Mouse (Mus musculus): ENCODE data around the gene Gabarap. TPM values are rescaled to one million over a fixed set of nuclear protein-coding genes. Genes with fewer than 3 reads are reported as not detected.

Gene Gabarap
- polyA plus RNA-seq, 1 experiment = 826 TPM

DNA sequence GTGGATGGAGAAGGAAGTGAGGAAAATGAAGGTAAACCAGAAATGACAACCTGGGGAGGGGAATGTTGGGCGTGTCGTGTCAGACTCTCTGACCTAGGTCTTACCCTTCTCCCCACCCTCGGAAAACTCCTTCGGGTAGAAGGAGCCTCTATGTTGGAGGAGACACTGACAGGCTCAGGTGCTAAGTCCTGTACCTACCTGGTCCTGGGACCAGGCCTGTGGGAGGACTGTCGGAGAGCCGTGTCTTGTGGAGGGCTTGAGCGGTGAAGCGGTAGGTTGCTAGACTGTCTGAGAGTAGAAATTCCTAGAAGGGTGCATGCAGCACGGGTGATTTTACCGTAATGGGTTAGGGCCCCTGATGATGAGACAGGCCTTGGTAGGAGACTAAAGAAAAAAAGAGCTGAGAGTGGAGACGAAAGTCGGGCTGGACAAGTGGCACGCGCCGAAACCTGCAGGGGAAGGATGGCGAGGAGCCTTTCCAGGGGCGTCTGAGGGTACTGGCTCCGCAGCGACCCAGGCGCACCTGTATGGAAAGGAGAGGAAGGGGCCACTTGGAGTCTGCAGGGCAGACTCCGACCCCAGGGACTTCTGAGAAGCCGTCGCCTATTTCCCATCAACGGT is 26.2 kb upstream of the Gabarap start, which contains the start of gene Cldn7:
Gene Cldn7, plus strand, starts transcription at position 130 of the 621 bp plus-strand sequence.
- H3K27ac ChIP-seq (ENCODE audit: control insufficient read depth, insufficient read depth, low read depth, low read length) = no peak within 1 kb of the TSS
- H3K27me3 ChIP-seq (ENCODE audit: control insufficient read depth, insufficient read depth, low read length) = no peaks in the 10 kb centered on the region
- H3K36me3 ChIP-seq (ENCODE audit: control insufficient read depth, insufficient read depth, low read length) = no peaks in the 10 kb centered on the region; the same call in 1 of the 2 replicates
- peaks cover 20% of the 10 kb centered on the region for H3K4me1 ChIP-seq (ENCODE audit: control insufficient read depth, insufficient read depth, low read length)
- peak within 1 kb of the TSS; percentile 33 for H3K4me3 ChIP-seq (ENCODE audit: control insufficient read depth, low read depth, low read length)
- TF ChIP-seq CTCF (IDR thresholded peaks at IDR 0.05; ENCODE audit: control insufficient read depth, insufficient read depth, insufficient replicate concordance, low read depth, low read length) = no peak

DNA sequence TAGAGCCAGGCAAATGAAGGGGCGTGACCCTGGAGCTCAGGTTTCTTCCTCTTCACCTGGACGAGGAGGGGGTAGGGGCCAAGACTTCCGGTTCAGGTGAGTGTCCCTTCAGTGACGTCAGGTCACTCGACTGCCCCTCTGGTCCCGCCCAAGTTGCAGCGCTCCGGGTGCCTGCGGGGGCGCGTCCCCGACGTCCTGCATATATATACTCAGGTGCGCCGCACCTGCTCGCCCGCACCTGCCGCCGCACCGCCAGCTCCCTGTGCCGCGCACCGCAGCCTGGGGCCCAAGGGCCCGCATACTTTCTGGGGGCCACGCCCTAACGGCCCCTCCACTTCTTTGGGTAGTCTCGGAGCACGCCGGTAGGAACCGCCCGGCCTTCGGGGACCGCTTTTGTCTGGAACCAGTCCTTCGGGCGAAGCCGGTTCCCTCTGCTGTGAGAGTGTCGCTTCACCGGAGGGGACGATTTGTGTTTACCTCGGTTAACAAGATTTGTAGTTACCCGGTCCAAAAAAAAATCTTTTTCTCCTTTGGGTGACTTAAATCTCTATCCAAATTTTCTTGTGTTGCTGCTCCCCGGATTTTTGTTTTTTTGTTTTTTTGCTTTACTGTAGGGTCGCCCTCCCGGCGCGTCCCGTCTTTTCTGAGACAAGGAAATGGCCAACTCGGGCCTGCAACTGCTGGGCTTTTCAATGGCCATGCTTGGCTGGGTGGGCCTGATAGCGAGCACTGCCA is 25.5 kb upstream of the Gabarap start:
- peak overlapping the region; percentile 34 for H3K4me3 ChIP-seq (ENCODE audit: control insufficient read depth, low read depth, low read length)
- H3K27ac ChIP-seq (ENCODE audit: control insufficient read depth, insufficient read depth, low read depth, low read length) = no peak overlapping the region
- H3K36me3 ChIP-seq (ENCODE audit: control insufficient read depth, insufficient read depth, low read length) = peaks cover under 1% of the 10 kb centered on the region; the same call in 1 of the 2 replicates
- TF ChIP-seq CTCF (IDR thresholded peaks at IDR 0.05; ENCODE audit: control insufficient read depth, insufficient read depth, insufficient replicate concordance, low read depth, low read length) (no peak), POLR2A (IDR thresholded peaks at IDR 0.05; ENCODE audit: control insufficient read depth, low read depth, low read length) (no peak)
- peaks cover 20% of the 10 kb centered on the region for H3K4me1 ChIP-seq (ENCODE audit: control insufficient read depth, insufficient read depth, low read length)
- H3K27me3 ChIP-seq (ENCODE audit: control insufficient read depth, insufficient read depth, low read length) = no peaks in the 10 kb centered on the region

DNA sequence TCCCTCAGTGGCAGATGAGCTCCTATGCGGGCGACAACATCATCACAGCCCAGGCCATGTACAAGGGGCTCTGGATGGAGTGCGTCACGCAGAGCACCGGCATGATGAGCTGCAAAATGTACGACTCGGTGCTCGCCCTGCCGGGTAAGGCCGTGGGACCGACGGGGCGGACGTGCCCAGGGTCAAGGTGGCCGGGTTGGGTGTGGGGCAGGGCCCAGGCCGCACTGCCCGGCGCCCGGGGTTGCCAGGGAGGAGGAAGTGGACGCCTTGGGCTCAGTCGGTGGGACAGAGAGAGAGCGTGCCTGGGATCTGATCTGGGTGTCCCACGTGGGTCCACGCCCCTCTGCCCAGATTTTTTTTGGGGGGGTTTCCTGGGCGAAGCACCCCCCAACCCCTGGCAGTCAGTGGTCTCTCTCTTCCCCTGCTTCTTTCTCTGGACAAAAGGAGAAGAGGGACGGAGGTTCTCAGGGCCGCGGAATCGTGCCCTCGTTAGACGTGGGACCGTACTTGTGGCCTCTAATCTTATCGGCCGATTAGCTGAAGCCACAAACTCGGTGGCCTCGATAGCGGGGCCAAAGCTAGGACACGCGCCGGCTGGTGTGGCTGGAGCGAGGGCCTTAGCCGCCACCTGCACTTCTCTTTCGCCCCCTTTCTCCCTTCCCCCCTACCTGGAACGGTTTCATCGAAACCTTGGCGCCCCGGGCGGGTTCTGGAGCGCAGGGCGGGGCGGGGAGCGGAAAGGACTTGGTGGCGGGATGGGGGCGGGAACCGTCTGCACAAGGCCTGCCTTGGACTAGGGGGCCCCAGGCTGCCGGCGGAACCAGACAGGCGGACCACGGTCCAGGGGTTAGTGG is 24.7 kb upstream of the Gabarap start:
- Histone ChIP-seq H3K36me3 (ENCODE audit: control insufficient read depth, insufficient read depth, low read length) (peaks cover 2% of the 10 kb centered on the region; the same call in 1 of the 2 replicates), H3K27me3 (ENCODE audit: control insufficient read depth, insufficient read depth, low read length) (no peaks in the 10 kb centered on the region), H3K27ac (ENCODE audit: control insufficient read depth, insufficient read depth, low read depth, low read length) (peak overlapping the region; percentile 35; the same call in 1 of the 2 replicates), H3K4me1 (ENCODE audit: control insufficient read depth, insufficient read depth, low read length) (peaks cover 20% of the 10 kb centered on the region), H3K4me3 (ENCODE audit: control insufficient read depth, low read depth, low read length) (peak overlapping the region; percentile 42)
- TF ChIP-seq CTCF (IDR thresholded peaks at IDR 0.05; ENCODE audit: control insufficient read depth, insufficient read depth, insufficient replicate concordance, low read depth, low read length) (no peak), POLR2A (IDR thresholded peaks at IDR 0.05; ENCODE audit: control insufficient read depth, low read depth, low read length) (no peak)

DNA sequence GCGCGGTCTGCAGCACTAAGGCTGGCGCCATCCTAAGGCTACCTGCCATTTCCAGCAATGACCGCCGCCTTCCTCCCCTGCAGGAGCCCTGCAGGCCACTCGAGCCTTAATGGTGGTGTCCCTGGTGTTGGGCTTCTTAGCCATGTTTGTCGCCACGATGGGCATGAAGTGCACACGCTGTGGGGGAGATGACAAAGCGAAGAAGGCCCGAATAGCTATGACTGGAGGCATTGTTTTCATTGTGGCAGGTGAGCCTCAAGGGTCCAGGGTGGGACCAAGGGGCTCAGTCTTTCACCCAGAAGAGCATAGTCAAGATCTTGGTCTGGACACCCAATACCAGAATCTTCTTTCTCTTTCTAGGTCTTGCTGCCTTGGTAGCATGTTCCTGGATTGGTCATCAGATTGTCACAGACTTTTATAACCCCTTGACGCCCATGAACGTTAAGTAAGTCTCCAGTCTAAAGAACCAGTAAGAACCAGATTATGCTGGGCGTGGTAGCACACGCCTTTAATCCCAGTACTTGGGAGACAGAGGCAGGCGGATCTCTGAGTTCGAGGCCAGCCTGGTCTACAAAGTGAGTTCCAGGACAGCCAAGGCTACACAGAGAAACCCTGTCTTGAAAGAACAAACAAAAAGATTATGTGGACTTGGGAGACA is 24.0 kb upstream of the Gabarap start:
- 0 out of 2 replicates have a peak overlapping the region, but pooled peaks have one; percentile 35 for H3K27ac ChIP-seq (ENCODE audit: control insufficient read depth, insufficient read depth, low read depth, low read length)

DNA sequence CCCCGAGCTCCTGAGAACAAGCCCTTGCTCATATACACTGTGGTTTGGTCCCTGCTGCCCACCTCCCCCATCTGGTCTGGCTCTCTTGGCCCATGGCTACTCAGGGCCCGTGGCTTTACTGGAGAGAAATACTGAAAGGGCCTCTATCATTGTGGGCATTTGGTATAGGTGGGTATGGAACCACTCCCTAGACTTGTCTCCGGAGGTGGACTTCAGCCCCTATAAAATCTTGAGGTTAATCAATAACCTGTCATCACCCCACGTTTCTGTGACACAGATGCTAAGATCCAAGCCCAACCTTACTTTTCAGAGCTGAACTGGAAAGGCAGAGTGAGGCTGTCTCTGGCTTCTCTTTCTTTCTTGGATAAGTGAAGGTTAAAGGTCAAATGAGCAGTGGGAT is 22.1 kb upstream of the Gabarap start:
- TF ChIP-seq POLR2A (IDR thresholded peaks at IDR 0.05; ENCODE audit: control insufficient read depth, low read depth, low read length) = no peak
- no peak for TF ChIP-seq CTCF (IDR thresholded peaks at IDR 0.05; ENCODE audit: control insufficient read depth, insufficient read depth, insufficient replicate concordance, low read depth, low read length)
- Histone ChIP-seq H3K36me3 (ENCODE audit: control insufficient read depth, insufficient read depth, low read length) (peaks cover 2% of the 10 kb centered on the region; the same call in 1 of the 2 replicates), H3K27me3 (ENCODE audit: control insufficient read depth, insufficient read depth, low read length) (no peaks in the 10 kb centered on the region), H3K4me1 (ENCODE audit: control insufficient read depth, insufficient read depth, low read length) (peaks cover 20% of the 10 kb centered on the region), H3K27ac (ENCODE audit: control insufficient read depth, insufficient read depth, low read depth, low read length) (no peak overlapping the region), H3K4me3 (ENCODE audit: control insufficient read depth, low read depth, low read length) (no peak overlapping the region)

More for the DNA sequence above, 24.0 kb upstream of the Gabarap start:
- Histone ChIP-seq H3K4me3 (ENCODE audit: control insufficient read depth, low read depth, low read length) (peak overlapping the region; percentile 42), H3K36me3 (ENCODE audit: control insufficient read depth, insufficient read depth, low read length) (peaks cover 2% of the 10 kb centered on the region; the same call in 1 of the 2 replicates), H3K27me3 (ENCODE audit: control insufficient read depth, insufficient read depth, low read length) (no peaks in the 10 kb centered on the region), H3K4me1 (ENCODE audit: control insufficient read depth, insufficient read depth, low read length) (peaks cover 20% of the 10 kb centered on the region)
- TF ChIP-seq POLR2A (IDR thresholded peaks at IDR 0.05; ENCODE audit: control insufficient read depth, low read depth, low read length) (no peak), CTCF (IDR thresholded peaks at IDR 0.05; ENCODE audit: control insufficient read depth, insufficient read depth, insufficient replicate concordance, low read depth, low read length) (no peak)

DNA sequence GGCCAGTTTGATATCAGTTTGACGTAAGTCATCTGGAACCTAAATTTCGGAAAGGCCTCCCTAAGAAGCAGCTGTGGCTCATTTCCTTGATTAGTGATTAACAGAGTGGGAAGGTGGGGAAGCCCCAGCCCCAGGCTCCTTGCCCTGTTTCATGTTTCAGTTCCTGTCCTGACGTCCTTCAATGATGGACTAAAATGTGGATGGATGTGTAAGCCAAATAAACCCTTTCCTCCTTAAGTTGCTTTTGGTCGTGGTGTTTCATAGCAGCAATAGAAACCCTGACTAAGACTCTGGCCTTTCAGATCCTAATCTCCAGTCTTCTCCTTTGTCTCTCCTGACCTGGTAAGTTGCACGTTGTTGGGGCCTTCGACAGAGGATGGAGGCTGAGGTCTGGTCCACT is 20.7 kb upstream of the Gabarap start:
- Histone ChIP-seq H3K4me3 (ENCODE audit: control insufficient read depth, low read depth, low read length) (no peak overlapping the region), H3K27ac (ENCODE audit: control insufficient read depth, insufficient read depth, low read depth, low read length) (no peak overlapping the region), H3K4me1 (ENCODE audit: control insufficient read depth, insufficient read depth, low read length) (peaks cover 19% of the 10 kb centered on the region), H3K27me3 (ENCODE audit: control insufficient read depth, insufficient read depth, low read length) (no peaks in the 10 kb centered on the region), H3K36me3 (ENCODE audit: control insufficient read depth, insufficient read depth, low read length) (peaks cover 2% of the 10 kb centered on the region; the same call in 1 of the 2 replicates)
- TF ChIP-seq CTCF (IDR thresholded peaks at IDR 0.05; ENCODE audit: control insufficient read depth, insufficient read depth, insufficient replicate concordance, low read depth, low read length) (no peak), POLR2A (IDR thresholded peaks at IDR 0.05; ENCODE audit: control insufficient read depth, low read depth, low read length) (no peak)
